Comparison of ENCODE assay signal across 8 mouse cellular contexts in the genomic region with DNA sequence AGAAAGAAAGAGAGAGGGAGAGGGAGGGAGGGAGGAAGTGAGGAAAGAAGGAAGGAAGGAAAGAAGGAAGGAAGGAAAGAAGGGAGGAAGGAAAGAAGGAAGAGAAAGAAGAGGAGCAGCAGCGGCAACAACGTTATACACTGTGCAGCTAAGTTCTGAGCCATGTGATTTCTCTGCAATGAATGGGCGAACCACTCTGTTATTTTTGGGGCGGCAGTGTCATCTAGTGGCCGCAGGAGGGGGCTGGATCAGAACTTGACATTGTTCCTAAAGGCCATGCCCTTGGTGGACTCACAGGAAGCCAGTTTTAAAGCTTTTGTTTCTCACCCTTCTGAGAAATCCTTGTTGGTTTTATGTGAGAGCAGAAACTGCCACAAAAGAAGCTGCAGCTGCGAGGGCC. TPM values are rescaled to one million over a fixed set of nuclear protein-coding genes. Genes with fewer than 3 reads are reported as not detected.
DNase-seq lines count a peak whose midpoint lies in the region; ATAC-seq and TF ChIP-seq lines count a peak whose summit lies in the region.

No protein-coding gene starts in this region.

- no peaks in the 10 kb centered on the region for H3K36me3 ChIP-seq in hindbrain, embryonic 10.5 days
- no peaks in the 10 kb centered on the region for H3K36me3 ChIP-seq in hindbrain, embryonic 13.5 days
- no peaks in the 10 kb centered on the region for H3K36me3 ChIP-seq in intestine, postnatal 0 days (ENCODE audit: control insufficient read depth, insufficient read depth)
- H3K36me3 ChIP-seq in liver, embryonic 14.5 days (replicated peaks; ENCODE audit: control insufficient read depth, insufficient read depth, low read depth) = no peaks in the 10 kb centered on the region

- ATAC-seq in hindbrain, embryonic 13.5 days (ENCODE audit: low FRiP score) = no peak
- peak; percentile 60 for ATAC-seq in intestine, postnatal 0 days
- peak; percentile 48; the same call in 1 of the 2 replicates for ATAC-seq in liver, embryonic 14.5 days (ENCODE audit: insufficient read depth)

- peak; percentile 75 for DNase-seq in hindbrain, embryonic 10.5 days (ENCODE audit: low spot score)
- peak; percentile 85 for DNase-seq in NIH3T3 (ENCODE audit: low read depth)
- peak; percentile 49 for DNase-seq in cerebellum, adult 9-11 months
- peak; percentile 49 for DNase-seq in gastrocnemius, postnatal 10 days
- DNase-seq in liver, embryonic 14.5 days (ENCODE audit: low read depth in 3 of 3, low spot score in 3 of 3) = peak in 1 of 3 experiments; percentile 30
- DNase-seq in ovary, postnatal 36 days (ENCODE audit: low spot score) = peak; percentile 63

- no peak overlapping the region for H3K4me3 ChIP-seq in hindbrain, embryonic 10.5 days
- no peak overlapping the region for H3K4me3 ChIP-seq in hindbrain, embryonic 13.5 days
- no peak overlapping the region for H3K4me3 ChIP-seq in intestine, postnatal 0 days (ENCODE audit: low read depth, low read length)
- no peak overlapping the region for H3K4me3 ChIP-seq in liver, embryonic 14.5 days (ENCODE audit: insufficient read depth in 1 of 2, low read depth in 2 of 2, low read length in 2 of 2)

- TF ChIP-seq CTCF in intestine, postnatal 0 days (IDR thresholded peaks at IDR 0.05; ENCODE audit: low read depth) = peak; percentile 90
- TF ChIP-seq CTCF in liver, embryonic 14.5 days (IDR thresholded peaks at IDR 0.05; ENCODE audit: low read depth) = peak; percentile 80

- peaks cover 16% of the 10 kb centered on the region for H3K4me1 ChIP-seq in hindbrain, embryonic 10.5 days (replicated peaks)
- H3K4me1 ChIP-seq in hindbrain, embryonic 13.5 days (replicated peaks) = peaks cover 5% of the 10 kb centered on the region
- H3K4me1 ChIP-seq in intestine, postnatal 0 days (replicated peaks; ENCODE audit: control insufficient read depth, insufficient read depth, low read length) = no peaks in the 10 kb centered on the region
- H3K4me1 ChIP-seq in liver, embryonic 14.5 days (replicated peaks; ENCODE audit: control insufficient read depth in 2 of 2, insufficient read depth in 2 of 2, low read length in 1 of 2) = no peaks in the 10 kb centered on the region; a peak in 1 of 4 replicates

- peak overlapping the region; percentile 53; the same call in 1 of the 2 replicates for H3K27ac ChIP-seq in hindbrain, embryonic 10.5 days
- H3K27ac ChIP-seq in hindbrain, embryonic 13.5 days = no peak overlapping the region
- no peak overlapping the region for H3K27ac ChIP-seq in intestine, postnatal 0 days (ENCODE audit: low read depth, low read length)
- no peak overlapping the region for H3K27ac ChIP-seq in liver, embryonic 14.5 days

- WGBS in hindbrain, embryonic 10.5 days = 7% methylated on average over 6 of the region's 6 CpGs
- 7% methylated on average over 6 of the region's 6 CpGs for WGBS in hindbrain, embryonic 13.5 days
- WGBS in intestine, postnatal 0 days = 9% methylated on average over 6 of the region's 6 CpGs
- 4% methylated on average over 6 of the region's 6 CpGs for WGBS in liver, embryonic 14.5 days (ENCODE audit: insufficient replicate concordance)

- no peak overlapping the region for H3K4me2 ChIP-seq in hindbrain, embryonic 13.5 days
- peak overlapping the region; percentile 37 for H3K4me2 ChIP-seq in intestine, postnatal 0 days (replicated peaks; ENCODE audit: low read depth)
- no peak overlapping the region for H3K4me2 ChIP-seq in liver, embryonic 14.5 days (ENCODE audit: low read depth)

- peaks cover 37% of the 10 kb centered on the region for H3K27me3 ChIP-seq in hindbrain, embryonic 10.5 days (ENCODE audit: insufficient read depth, poor library complexity, severe bottlenecking)
- peaks cover 11% of the 10 kb centered on the region; the same call in 1 of the 2 replicates for H3K27me3 ChIP-seq in hindbrain, embryonic 13.5 days
- no peaks in the 10 kb centered on the region for H3K27me3 ChIP-seq in intestine, postnatal 0 days (replicated peaks; ENCODE audit: control insufficient read depth, insufficient read depth, low read length)
- H3K27me3 ChIP-seq in liver, embryonic 14.5 days (ENCODE audit: control insufficient read depth, insufficient read depth, low read length) = no peaks in the 10 kb centered on the region

- H3K9ac ChIP-seq in hindbrain, embryonic 13.5 days = no peak overlapping the region
- H3K9ac ChIP-seq in intestine, postnatal 0 days (ENCODE audit: low read depth, low read length) = no peak overlapping the region
- no peak overlapping the region for H3K9ac ChIP-seq in liver, embryonic 14.5 days (replicated peaks)

- H3K9me3 ChIP-seq in hindbrain, embryonic 10.5 days = no peaks in the 10 kb centered on the region
- no peaks in the 10 kb centered on the region for H3K9me3 ChIP-seq in hindbrain, embryonic 13.5 days
- H3K9me3 ChIP-seq in intestine, postnatal 0 days (ENCODE audit: control insufficient read depth) = no peaks in the 10 kb centered on the region
- H3K9me3 ChIP-seq in liver, embryonic 14.5 days (ENCODE audit: control insufficient read depth, low read length) = no peaks in the 10 kb centered on the region

- TF ChIP-seq EP300 in liver, embryonic 14.5 days (IDR thresholded peaks at IDR 0.05; ENCODE audit: low read depth) = no peak

RNA-seq across cellular contexts. Expression of a gene that starts 5.5 kb away (rescaled TPM):
- 59.7 and 66.7 TPM in 2 replicates for polyA plus RNA-seq in hindbrain, embryonic 10.5 days (2016; fragmentation: Nextera tagmentation; extraction: Ambion mirVana)
- polyA plus RNA-seq in hindbrain, embryonic 13.5 days (2015; fragmentation: Nextera tagmentation; extraction: Ambion mirVana) = 53.6 and 56.1 TPM in 2 replicates
- 100 to 1,000 TPM; 165 to 188 TPM for total RNA-seq in gastrocnemius, postnatal 10 days (2021)
- 47.1 and 48.1 TPM in 2 replicates for polyA plus RNA-seq in intestine, postnatal 0 days (2015; fragmentation: Nextera tagmentation; extraction: Ambion mirVana)
- polyA plus RNA-seq in liver, embryonic 14.5 days (2012; rRNA removed) = 20.5 and 24.8 TPM in 2 replicates
- polyA plus RNA-seq in liver, embryonic 14.5 days (2014; fragmentation: Nextera tagmentation; extraction: Ambion mirVana) = 27.7 and 32.2 TPM in 2 replicates
